In genomic region chr10:41197788-41198187, GRCm38 (mm10) we compare ENCODE assay signal across 25 mouse cellular contexts.
A peak's percentile ranks its signal among the peaks of the same experiment; 100 is the strongest.
DNase-seq lines count a peak whose midpoint lies in the region; ATAC-seq lines count a peak whose summit lies in the region.
"Had no signal": no experiment of that assay in that cellular context is flagged by ENCODE, and none has a peak within 500 bp of the region (broad histone marks: within the 10 kb centered on the region; RNA-seq: fewer than 3 reads in every experiment).

No protein-coding gene starts in this region.

- peak; percentile 34; the same call in 1 of the 2 replicates for ATAC-seq in neural tube, embryonic 14.5 days (ENCODE audit: low read depth)
- peak; percentile 78 for ATAC-seq in liver, embryonic 15.5 days (ENCODE audit: insufficient read depth)
- ATAC-seq in neural tube, embryonic 15.5 days (ENCODE audit: low FRiP score) = peak; percentile 24; the same call in 1 of the 2 replicates
- no peak for ATAC-seq in CD4-positive, CD25-positive, alpha-beta regulatory T cell, adult 4 months
- ATAC-seq: activated CD4-positive, CD25-positive, alpha-beta regulatory T cell, adult 4 months; forebrain, embryonic 16.5 days; inflammation-experienced regulatory T-cells, adult 6 months had no signal

- WGBS in neural tube, embryonic 14.5 days = 95% methylated on average over 5 of the region's 5 CpGs
- WGBS in liver, embryonic 15.5 days (ENCODE audit: insufficient replicate concordance) = 55% methylated on average over 5 of the region's 5 CpGs
- 89% methylated on average over 5 of the region's 5 CpGs for WGBS in neural tube, embryonic 15.5 days

- H3K9me3 ChIP-seq in neural tube, embryonic 14.5 days (ENCODE audit: control insufficient read depth, low read length) = no peaks in the 10 kb centered on the region
- H3K9me3 ChIP-seq in liver, embryonic 15.5 days (replicated peaks) = no peaks in the 10 kb centered on the region
- no peaks in the 10 kb centered on the region for H3K9me3 ChIP-seq in neural tube, embryonic 15.5 days (replicated peaks)
- H3K9me3 ChIP-seq: embryonic facial prominence, embryonic 15.5 days; forebrain, embryonic 10.5 days; midbrain, embryonic 12.5 days had no signal

- H3K27me3 ChIP-seq in neural tube, embryonic 14.5 days (ENCODE audit: control insufficient read depth, insufficient read depth, low read length) = no peaks in the 10 kb centered on the region
- H3K27me3 ChIP-seq in liver, embryonic 15.5 days = no peaks in the 10 kb centered on the region
- H3K27me3 ChIP-seq in neural tube, embryonic 15.5 days (replicated peaks) = no peaks in the 10 kb centered on the region
- H3K27me3 ChIP-seq: embryonic facial prominence, embryonic 15.5 days; midbrain, embryonic 12.5 days had no signal

- no peak overlapping the region for H3K4me2 ChIP-seq in neural tube, embryonic 14.5 days (ENCODE audit: low read depth, low read length)
- H3K4me2 ChIP-seq in liver, embryonic 15.5 days = peak overlapping the region; percentile 7; the same call in 1 of the 2 replicates
- H3K4me2 ChIP-seq in neural tube, embryonic 15.5 days = no peak overlapping the region
- H3K4me2 ChIP-seq: embryonic facial prominence, embryonic 15.5 days; hindbrain, embryonic 14.5 days; midbrain, embryonic 12.5 days had no signal

- H3K27ac ChIP-seq in neural tube, embryonic 14.5 days (ENCODE audit: low read depth, low read length) = no peak overlapping the region
- H3K27ac ChIP-seq in liver, embryonic 15.5 days (replicated peaks) = peak overlapping the region; percentile 94
- H3K27ac ChIP-seq in neural tube, embryonic 15.5 days (replicated peaks) = no peak overlapping the region
- H3K27ac ChIP-seq: embryonic facial prominence, embryonic 15.5 days; forebrain, embryonic 10.5 days; hindbrain, embryonic 14.5 days; kidney, postnatal 0 days; midbrain, embryonic 12.5 days had no signal

- no peak overlapping the region for H3K4me3 ChIP-seq in neural tube, embryonic 14.5 days (ENCODE audit: low read depth, low read length)
- H3K4me3 ChIP-seq in liver, embryonic 15.5 days (replicated peaks) = no peak overlapping the region
- H3K4me3 ChIP-seq in neural tube, embryonic 15.5 days (replicated peaks) = no peak overlapping the region
- H3K4me3 ChIP-seq: embryonic facial prominence, embryonic 15.5 days; forebrain, embryonic 10.5 days; midbrain, embryonic 12.5 days had no signal

- no peak overlapping the region for H3K9ac ChIP-seq in neural tube, embryonic 14.5 days (replicated peaks; ENCODE audit: low read depth, low read length)
- peak overlapping the region; percentile 28 for H3K9ac ChIP-seq in liver, embryonic 15.5 days
- no peak overlapping the region for H3K9ac ChIP-seq in neural tube, embryonic 15.5 days (replicated peaks)
- H3K9ac ChIP-seq: embryonic facial prominence, embryonic 15.5 days; hindbrain, embryonic 14.5 days; midbrain, embryonic 12.5 days had no signal

- DNase-seq in neural tube, embryonic 10.5 days (ENCODE audit: extremely low spot score, low spot score) = no peak
- peak; percentile 80 for DNase-seq in liver
- no peak for DNase-seq in layer of hippocampus, adult 8-10 months (ENCODE audit: low spot score in 2 of 2)
- DNase-seq: adrenal gland, adult 8-10 months; B cell, adult 2 months; cerebellum, adult 9-10 months; gastrocnemius, postnatal 10 days; heart, adult 18-20 months; heart, postnatal 36 days; kidney, adult 18-20 months; lung, adult 18-20 months; lung, postnatal 10 days; thymus, postnatal 14 days had no signal

- no peaks in the 10 kb centered on the region for H3K36me3 ChIP-seq in neural tube, embryonic 14.5 days (ENCODE audit: control insufficient read depth, insufficient read depth, low read length)
- H3K36me3 ChIP-seq in liver, embryonic 15.5 days (replicated peaks) = no peaks in the 10 kb centered on the region
- no peaks in the 10 kb centered on the region for H3K36me3 ChIP-seq in neural tube, embryonic 15.5 days
- H3K36me3 ChIP-seq: embryonic facial prominence, embryonic 15.5 days; forebrain, embryonic 10.5 days; midbrain, embryonic 12.5 days had no signal

- H3K4me1 ChIP-seq in neural tube, embryonic 14.5 days (ENCODE audit: control insufficient read depth, insufficient read depth, low read length) = no peaks in the 10 kb centered on the region
- peaks cover 59% of the 10 kb centered on the region for H3K4me1 ChIP-seq in liver, embryonic 15.5 days (replicated peaks)
- H3K4me1 ChIP-seq in neural tube, embryonic 15.5 days = peaks cover 6% of the 10 kb centered on the region
- H3K4me1 ChIP-seq: embryonic facial prominence, embryonic 15.5 days; forebrain, embryonic 10.5 days; midbrain, embryonic 12.5 days had no signal
